Mouse (Mus musculus): ENCODE measurements at regions not wholly inside any gene's neighbourhood (a gene's known extent, or its start where the extent isn't known, plus 50 kb on each side); places are given as distances from the start of the nearest gene placed in this dataset.
"Not testable (repeated sequence)": the region's sequence is repeated elsewhere in the genome, so short reads cannot be mapped to it uniquely, and the experiment has no call there.

DNA sequence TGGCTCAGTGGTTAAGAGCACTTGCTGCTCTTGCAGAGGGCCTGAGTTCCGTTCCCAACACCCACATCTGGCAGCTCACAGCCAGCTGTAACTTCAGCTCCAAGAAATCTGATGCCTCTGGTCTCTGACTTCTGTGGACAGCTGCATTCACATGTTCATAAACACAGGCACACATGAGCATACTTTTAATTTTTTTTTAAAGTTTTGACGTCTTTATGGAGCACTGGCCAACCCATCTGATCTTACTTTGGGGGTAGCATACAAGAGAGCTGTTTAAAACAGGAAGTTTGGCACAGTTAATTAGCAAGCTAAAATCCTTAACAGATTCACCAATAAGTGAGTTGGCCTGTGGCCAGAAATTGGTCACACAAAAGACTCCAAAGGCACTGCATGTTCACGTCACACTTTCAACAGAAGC lies 81.2 kb upstream of the Atl2 start:
- DNase-seq, result peak; percentile 26

DNA sequence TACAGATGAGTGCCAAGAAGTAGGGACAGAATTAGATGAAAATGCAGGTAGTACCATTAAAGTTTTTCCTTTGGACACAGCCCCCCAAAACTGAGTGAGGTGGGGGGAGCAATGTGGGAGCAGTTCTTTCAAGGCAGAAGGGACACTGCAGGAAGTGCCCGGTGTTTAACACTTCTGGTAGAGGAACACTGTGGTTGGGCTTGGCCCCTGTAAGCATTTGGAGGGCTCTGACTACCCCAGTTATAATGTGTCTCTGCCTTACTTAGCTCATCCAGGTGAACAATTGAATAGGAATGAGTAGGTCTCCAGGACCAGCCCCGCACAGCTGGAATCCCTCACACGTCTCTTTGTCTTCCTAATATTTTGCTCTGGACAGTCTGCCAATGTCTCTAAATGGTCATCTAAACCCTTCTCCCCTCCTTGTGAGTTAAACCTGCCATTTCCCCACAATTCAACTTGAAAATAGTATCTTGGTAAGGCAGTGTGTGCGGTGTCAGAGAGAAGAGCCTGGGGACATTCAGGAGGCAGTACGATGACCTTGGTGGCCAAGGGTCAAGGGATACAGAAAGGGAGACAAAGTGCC lies 80.7 kb upstream of the Atl2 start:
- DNase-seq, result no peak

DNA sequence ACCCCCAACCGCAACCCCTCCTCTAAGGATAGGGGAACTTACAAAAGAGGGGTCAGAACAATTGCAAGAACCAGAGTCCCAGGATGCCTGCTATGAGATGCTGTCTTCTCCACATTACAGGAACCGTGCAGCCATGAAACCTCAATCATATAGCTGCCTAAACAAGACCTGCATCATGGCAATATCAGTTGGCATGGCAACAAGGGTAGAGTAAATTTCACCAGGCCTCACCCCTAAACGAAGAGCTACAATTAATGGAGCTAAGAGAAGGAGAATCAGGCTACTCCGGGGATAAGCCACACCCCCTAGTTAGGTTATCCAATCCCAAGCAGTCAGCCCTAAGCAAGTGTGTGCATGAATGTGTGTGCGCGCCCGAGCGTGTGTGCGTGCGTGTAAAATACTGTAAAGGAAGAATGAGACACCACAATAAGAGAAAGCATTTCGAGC lies 80.1 kb upstream of the Atl2 start:
- no peak for DNase-seq

GRCm38 (mm10) chr17:79975150-79975757 lies 79.3 kb upstream of the Atl2 start:
- not testable (repeated sequence) for DNase-seq

DNA sequence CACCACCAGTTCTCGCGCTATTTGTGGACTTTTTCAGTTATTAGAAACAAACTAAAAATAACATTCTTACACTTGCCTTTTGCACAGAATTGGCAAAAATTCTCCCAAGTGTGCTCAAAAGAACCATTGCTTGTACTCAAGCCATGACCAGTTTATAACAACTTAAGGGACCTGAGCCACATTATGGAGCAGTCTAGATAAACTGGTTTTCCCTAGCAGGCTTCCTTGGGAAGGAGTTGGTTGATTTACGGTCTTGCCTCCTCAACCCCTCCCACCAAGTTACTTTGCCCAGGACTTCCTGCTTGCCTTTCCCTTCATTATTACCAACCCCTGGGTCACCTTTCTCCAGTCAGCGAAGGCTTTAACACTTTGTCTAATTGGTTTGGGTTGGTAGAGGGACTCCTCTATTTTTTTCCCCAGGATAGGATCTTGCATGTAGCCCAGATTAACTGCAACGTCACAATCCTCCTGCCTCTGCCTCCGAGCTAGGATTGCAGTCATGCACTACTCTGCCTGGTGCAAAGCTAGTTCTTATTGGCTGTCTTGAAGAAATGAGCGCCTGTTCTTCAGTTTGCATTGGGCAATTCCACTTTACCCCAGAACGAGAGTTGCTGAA lies 75.9 kb upstream of the Atl2 start:
- no peak for DNase-seq

GRCm38 (mm10) chr17:79969500-79969972 lies 73.6 kb upstream of the Atl2 start:
- DNase-seq, result no peak

- DNase-seq, result no peak
Measured at GRCm38 (mm10) chr17:79968819-79969218, 72.9 kb upstream of the Atl2 start.

GRCm38 (mm10) chr17:79966981-79967380 lies 71.1 kb upstream of the Atl2 start:
- DNase-seq, result no peak

GRCm38 (mm10) chr17:79965625-79966024 lies 69.7 kb upstream of the Atl2 start:
- no peak for DNase-seq

DNA sequence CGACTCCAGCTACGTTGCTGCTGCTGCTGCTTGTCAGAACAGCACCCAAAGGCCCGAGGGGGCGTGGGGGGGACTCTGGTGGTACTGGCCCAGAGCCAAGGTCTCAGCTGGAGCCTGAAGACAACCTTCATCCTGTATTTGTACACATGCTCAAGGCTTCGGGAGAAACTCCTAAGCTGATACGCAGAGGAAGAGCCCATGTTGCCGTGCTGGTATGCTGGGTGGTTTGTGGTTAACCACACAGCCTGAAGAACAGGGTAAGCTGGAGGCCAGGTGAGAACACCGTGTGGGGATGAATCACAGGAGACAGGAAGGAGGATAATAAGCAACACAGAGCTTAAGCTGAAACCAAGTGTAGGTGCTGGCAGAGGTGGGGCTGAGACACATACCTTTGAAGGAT lies 68.9 kb upstream of the Atl2 start:
- DNase-seq, result no peak

- DNase-seq, result no peak
Measured at GRCm38 (mm10) chr17:79963330-79963729, 67.4 kb upstream of the Atl2 start.

GRCm38 (mm10) chr17:79961391-79961790 lies 65.5 kb upstream of the Atl2 start:
- no peak for DNase-seq

DNA sequence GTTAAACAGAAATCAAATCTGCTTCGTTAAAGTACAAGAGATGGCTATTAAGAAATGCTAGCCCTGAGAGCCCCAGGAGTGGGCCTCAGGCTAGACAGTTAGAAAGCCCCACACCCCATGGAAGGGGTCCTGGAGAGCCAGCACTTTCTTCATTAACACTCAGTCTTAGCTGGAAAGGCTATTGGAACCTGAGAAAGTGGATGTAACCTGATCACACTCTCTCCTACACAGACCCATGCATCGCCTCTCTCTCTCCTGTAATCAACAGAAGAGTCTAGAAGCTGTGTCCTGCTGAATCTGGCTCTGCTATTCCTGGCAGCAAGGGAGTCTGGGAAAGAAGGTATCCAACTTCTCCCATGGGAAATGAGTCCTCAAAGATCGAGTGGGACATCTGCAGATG lies 64.8 kb upstream of the Atl2 start:
- DNase-seq, result no peak

DNA sequence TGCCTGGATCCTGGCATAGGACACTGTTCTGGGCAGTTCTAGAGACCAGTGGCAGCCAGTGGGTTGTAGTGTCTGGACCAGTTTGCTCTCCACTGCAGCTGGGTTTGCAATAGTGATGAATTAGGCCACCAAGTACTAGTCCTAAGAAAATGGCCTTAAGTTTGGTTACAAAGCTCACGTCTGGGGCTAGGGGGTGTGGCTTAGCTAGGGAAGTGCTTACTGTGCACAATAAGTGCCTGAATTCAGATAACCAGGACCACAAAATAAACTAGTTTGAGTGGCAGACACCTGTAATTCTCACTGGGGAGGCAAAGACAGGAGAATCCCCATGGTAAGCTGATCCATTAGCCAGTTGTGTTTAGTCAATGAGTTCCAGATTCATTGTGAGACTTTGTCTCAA lies 59.3 kb upstream of the Atl2 start:
- DNase-seq, result no peak

DNA sequence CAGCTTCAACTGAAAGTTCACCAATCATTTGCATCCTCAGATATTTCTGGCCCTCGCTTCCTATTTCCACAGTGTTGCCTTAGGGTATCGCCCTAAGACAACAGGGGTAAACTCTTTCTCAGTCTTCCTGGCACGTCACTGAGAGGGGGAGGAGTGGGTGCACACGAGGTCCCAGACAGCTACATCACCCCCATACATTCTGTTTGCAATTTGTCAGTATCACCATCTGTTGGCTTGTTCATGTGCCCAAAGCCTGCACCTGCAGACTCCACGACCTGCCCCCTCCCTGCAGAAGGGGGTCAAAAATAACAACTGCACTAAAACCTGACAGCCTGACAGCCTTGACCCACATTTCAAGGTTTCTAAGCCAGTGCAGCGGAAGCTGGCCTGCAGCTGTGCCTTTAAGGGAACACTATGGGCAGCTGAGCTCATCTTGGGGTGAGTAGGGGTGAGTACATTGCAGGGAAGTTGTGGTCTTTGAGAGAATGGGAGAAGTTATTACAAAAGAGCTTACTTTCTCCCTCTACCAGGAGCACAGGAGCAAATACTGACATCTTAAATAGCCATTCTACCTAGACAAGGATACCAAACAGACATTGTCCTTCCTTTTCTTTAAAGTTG lies 58.8 kb upstream of the Atl2 start:
- no peak for DNase-seq

- DNase-seq, result no peak
Measured at GRCm38 (mm10) chr17:79948591-79949475, 52.9 kb upstream of the Atl2 start.

Measured in gastrocnemius, postnatal 10 days (tissue).